Mouse (Mus musculus) heart, postnatal 0 days (tissue): ENCODE data around the gene Cggbp1. TPM values are rescaled to one million over a fixed set of nuclear protein-coding genes. Genes with fewer than 3 reads are reported as not detected.

Experiments used
- ATAC-seq: fragments of 200-750 bp; cut with Nextera tagmentation; 2 replicates; pipeline ENCODE4 v1.8.0; 2017; ENCODE audit warnings: low read depth, moderate number of reproducible peaks, moderate library complexity; ENCODE audit not compliant: insufficient read depth
- DNase-seq: peaks from one replicate; pipeline ENCODE4 v3.0.0-alpha.2; 2016; ENCODE audit warnings: low spot score
- H3K27ac ChIP-seq: fragments of 300-500 bp; sonication (generic); 2 replicates; pipeline ENCODE4 v1.5.1; 2014; ENCODE audit warnings: low read depth, mild to moderate bottlenecking
- H3K27me3 ChIP-seq: fragments of 300-500 bp; sonication (generic); 2 replicates; pipeline ENCODE4 v1.6.1; 2014; ENCODE audit warnings: low read length, mixed read lengths; ENCODE audit not compliant: control insufficient read depth, insufficient read depth
- H3K36me3 ChIP-seq: fragments of 300-500 bp; sonication (generic); replicated peaks from 2 replicates; pipeline ENCODE4 v1.6.1; 2014; ENCODE audit warnings: low read length, mixed read lengths; ENCODE audit not compliant: control insufficient read depth, insufficient read depth
- H3K4me1 ChIP-seq: fragments of 300-500 bp; sonication (generic); 2 replicates; pipeline ENCODE4 v1.6.1; 2014; ENCODE audit warnings: antibody characterized with exemption; ENCODE audit not compliant: control insufficient read depth, insufficient read depth
- H3K4me2 ChIP-seq: fragments of 300-500 bp; sonication (generic); 2 replicates; pipeline ENCODE4 v1.6.1; 2014; ENCODE audit warnings: low read depth, mild to moderate bottlenecking, low read length, moderate library complexity
- H3K4me3 ChIP-seq: fragments of 300-500 bp; sonication (generic); 2 replicates; pipeline ENCODE4 v1.5.1; 2014; ENCODE audit warnings: low read depth, low read length
- H3K9ac ChIP-seq: fragments of 300-500 bp; sonication (generic); replicated peaks from 2 replicates; pipeline ENCODE4 v1.6.1; 2014; ENCODE audit warnings: low read depth, low read length, mixed read lengths
- H3K9me3 ChIP-seq: fragments of 300-500 bp; sonication (generic); replicated peaks from 2 replicates; pipeline ENCODE4 v1.6.1; 2016; ENCODE audit warnings: low read length; ENCODE audit not compliant: control insufficient read depth
- CTCF ChIP-seq: IDR thresholded peaks from 2 replicates; pipeline ENCODE4 v1.5.1; 2016; ENCODE audit warnings: antibody characterized with exemption, control low read depth, low read depth
- EP300 ChIP-seq: IDR thresholded peaks from 2 replicates; pipeline ENCODE4 v1.6.1; 2016; ENCODE audit warnings: antibody characterized with exemption, low read depth
- WGBS: fragments of 180-500 bp; shearing (Covaris S2); extraction: QIAGEN DNeasy Blood & Tissue Kit; methylation state at CpG from one replicate; pipeline ENCODE4 v1.1.7; 2014; 5-methylcytosine and 5-hydroxymethylcytosine counted together
- polyA plus RNA-seq: library from polyadenylated mRNA; unstranded; fragments of >200 nt; fragmentation: Nextera tagmentation; extraction: Ambion mirVana; gene quantifications from 2 replicates; pipeline ENCODE4 v1.2.1, GENCODE M21; 2015
- total RNA-seq: library from RNA; depleted of rRNA; stranded (reverse); fragments of >200 nt; gene quantifications from 2 replicates; pipeline ENCODE4 v1.2.3, GENCODE M21; 2014; ENCODE audit warnings: low replicate concordance

The Cggbp1 gene
- total and polyA plus RNA-seq, 2 experiments from 2014 or later, result 29.5 to 29.6 TPM

DNA sequence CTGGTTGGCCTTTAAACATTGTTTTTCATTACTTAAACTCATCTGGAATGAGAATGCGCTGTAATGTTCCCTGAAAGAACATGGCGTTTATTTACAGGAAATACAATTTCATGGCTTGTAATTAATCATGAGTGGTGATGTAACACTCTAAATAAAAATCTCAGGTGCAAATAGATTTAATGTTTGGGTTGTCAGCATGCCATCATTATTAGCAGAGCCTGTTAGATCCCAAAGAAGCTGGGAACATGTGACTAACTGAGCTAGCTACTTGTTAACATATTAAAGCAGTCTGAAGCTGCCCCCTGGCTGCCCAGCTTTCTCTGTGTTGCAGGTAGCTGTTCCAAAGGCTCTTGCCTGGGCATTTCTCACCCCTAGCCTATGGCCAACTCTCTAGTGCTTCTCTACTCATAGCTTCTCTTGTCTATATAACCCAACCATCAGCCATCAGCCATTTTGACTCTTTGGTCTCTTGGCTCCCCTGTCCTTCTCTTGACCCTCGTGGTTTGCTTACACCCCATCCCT lies 26.9 kb downstream of the Cggbp1 start:
- Histone ChIP-seq H3K9ac (no peak overlapping the region), H3K36me3 (no peaks in the 10 kb centered on the region), H3K27ac (no peak overlapping the region), H3K4me2 (no peak overlapping the region), H3K4me1 (no peaks in the 10 kb centered on the region), H3K27me3 (no peaks in the 10 kb centered on the region), H3K9me3 (no peaks in the 10 kb centered on the region), H3K4me3 (no peak overlapping the region)
- DNase-seq, result no peak
- ATAC-seq, result no peak
- WGBS, result 86% methylated on average over 3 of the region's 3 CpGs
- TF ChIP-seq EP300 (no peak), CTCF (no peak)

DNA sequence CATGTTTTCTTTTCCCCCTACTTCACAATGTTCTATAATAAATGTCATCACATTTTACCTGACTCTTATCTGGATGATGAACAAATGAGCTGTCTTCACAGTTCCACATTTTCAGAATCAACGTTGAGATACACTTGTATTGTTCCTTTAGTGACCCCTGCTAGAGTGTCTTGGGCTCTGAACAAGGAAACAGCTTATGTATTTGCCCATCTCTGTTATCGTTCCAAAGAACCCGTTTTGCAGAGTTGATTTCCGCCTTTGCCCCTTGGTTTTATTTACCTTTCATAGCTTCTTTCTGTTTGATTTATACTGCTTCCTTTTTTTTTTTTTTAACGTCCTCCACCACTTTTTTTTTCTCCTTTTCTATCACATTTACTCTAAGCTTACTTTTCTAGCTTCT lies 27.9 kb downstream of the Cggbp1 start:
- H3K36me3 ChIP-seq, result no peaks in the 10 kb centered on the region
- H3K27me3 ChIP-seq, result no peaks in the 10 kb centered on the region
- DNase-seq (no peak), ATAC-seq (no peak)
- 0 out of 2 replicates have a peak, but pooled peaks cover 9% of the 10 kb centered on the region for H3K4me1 ChIP-seq
- no peaks in the 10 kb centered on the region for H3K9me3 ChIP-seq
- H3K4me3 ChIP-seq, result no peak overlapping the region
- no peak overlapping the region for H3K4me2 ChIP-seq
- TF ChIP-seq CTCF, result no peak
- no peak for TF ChIP-seq EP300
- H3K9ac ChIP-seq, result no peak overlapping the region
- H3K27ac ChIP-seq, result no peak overlapping the region
- WGBS, result 60% methylated on average over 5 of the region's 5 CpGs

DNA sequence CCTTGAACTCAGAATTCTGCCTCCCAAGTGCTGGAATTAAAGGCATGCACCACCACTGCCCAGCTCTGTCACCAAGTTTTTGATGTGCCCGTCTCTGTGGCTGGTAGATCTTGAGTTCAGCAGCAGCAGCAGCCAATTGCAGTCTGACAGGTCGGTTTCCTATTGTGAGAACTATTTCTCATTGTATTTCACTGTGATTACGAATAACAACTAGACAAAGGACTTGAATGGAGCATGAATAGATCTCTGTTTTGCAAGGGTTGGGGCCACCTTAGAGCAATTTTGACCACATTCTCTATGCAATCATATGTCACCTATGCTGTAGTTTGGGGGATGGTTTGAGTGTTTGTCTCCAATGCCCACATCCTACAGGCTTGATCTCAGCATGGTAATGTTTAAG lies 29.2 kb downstream of the Cggbp1 start:
- Histone ChIP-seq H3K4me2 (no peak overlapping the region), H3K36me3 (no peaks in the 10 kb centered on the region), H3K27ac (no peak overlapping the region), H3K4me1 (0 out of 2 replicates have a peak, but pooled peaks cover 9% of the 10 kb centered on the region), H3K9ac (no peak overlapping the region), H3K9me3 (no peaks in the 10 kb centered on the region), H3K27me3 (no peaks in the 10 kb centered on the region), H3K4me3 (no peak overlapping the region)
- ATAC-seq, result no peak
- WGBS, result 60% methylated on average over 3 of the region's 3 CpGs
- no peak for TF ChIP-seq EP300
- no peak for TF ChIP-seq CTCF
- DNase-seq, result no peak

DNA sequence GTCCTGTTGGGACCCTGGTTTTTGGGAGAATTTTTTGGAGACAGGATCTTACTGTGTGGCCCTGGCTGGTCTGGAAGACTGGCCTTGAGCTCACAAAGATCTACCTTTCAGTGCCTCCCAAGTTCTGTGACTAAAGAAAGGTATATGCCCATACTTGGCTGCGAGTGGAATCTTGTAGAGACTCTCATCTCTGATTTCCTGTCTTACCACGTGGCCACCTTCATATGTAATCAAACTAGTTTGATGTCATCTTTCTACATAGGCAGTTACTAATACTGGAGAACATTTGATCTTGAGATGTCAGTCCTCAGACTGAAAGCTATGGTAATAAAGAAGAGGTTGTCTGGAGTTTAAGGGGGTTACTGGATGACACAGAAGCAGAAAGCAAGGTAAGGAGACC lies 29.6 kb downstream of the Cggbp1 start:
- no peak overlapping the region for H3K9ac ChIP-seq
- H3K4me2 ChIP-seq, result no peak overlapping the region
- H3K9me3 ChIP-seq, result no peaks in the 10 kb centered on the region
- H3K27me3 ChIP-seq, result no peaks in the 10 kb centered on the region
- ATAC-seq (no peak), DNase-seq (no peak)
- TF ChIP-seq EP300, result no peak
- TF ChIP-seq CTCF, result no peak
- H3K4me3 ChIP-seq, result no peak overlapping the region
- WGBS, result 77% methylated on average over 2 of the region's 2 CpGs
- no peak overlapping the region for H3K27ac ChIP-seq
- 0 out of 2 replicates have a peak, but pooled peaks cover 9% of the 10 kb centered on the region for H3K4me1 ChIP-seq
- no peaks in the 10 kb centered on the region for H3K36me3 ChIP-seq

DNA sequence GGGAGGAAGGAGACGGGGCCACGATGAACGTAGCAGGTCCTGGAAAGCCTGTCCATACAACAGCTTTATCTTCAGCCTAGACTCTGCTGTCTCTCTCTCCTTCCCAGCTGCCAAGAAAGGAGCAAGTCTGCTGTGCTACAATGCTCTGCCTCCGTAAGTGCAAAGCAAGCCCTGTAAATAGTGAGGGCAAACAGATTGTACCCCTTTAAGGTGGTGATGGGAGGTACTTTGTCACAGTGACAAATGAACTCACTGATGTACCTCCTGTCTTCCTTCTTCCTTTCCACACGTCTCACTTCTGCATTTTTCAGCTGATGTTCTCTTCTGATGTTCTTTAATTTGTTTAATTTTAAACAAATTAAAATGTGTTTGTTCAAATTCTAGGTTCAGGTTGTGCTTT lies 32.1 kb downstream of the Cggbp1 start:
- Histone ChIP-seq H3K4me3 (no peak overlapping the region), H3K4me2 (peak overlapping the region; percentile 6; the same call in 1 of the 2 replicates), H3K9me3 (0 out of 2 replicates have a peak, but pooled peaks cover 4% of the 10 kb centered on the region), H3K36me3 (no peaks in the 10 kb centered on the region), H3K27ac (no peak overlapping the region), H3K27me3 (no peaks in the 10 kb centered on the region), H3K4me1 (0 out of 2 replicates have a peak, but pooled peaks cover 9% of the 10 kb centered on the region), H3K9ac (no peak overlapping the region)
- 29% methylated on average over 5 of the region's 5 CpGs for WGBS
- DNase-seq, result no peak
- ATAC-seq, result no peak
- TF ChIP-seq EP300, result no peak
- TF ChIP-seq CTCF, result no peak

DNA sequence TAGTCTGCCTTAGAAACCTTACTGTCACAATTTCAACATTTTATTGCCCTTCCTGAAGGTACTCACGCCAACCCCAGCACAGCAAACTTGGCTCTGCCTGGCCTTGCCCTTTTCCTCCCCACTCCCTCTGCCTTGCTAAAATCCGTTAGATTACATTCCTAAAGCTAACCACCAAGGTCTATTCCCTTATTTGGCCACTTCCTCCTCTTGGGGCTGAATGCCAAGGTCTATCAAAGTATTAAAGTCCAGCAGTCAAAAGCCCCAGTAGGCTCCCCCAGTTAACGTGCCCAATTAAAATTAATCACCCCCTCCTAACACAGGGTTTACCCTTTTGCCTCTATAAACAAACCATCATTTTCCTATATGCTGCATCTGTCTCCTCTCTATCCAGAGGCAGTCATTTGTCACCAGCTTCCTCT lies 32.6 kb downstream of the Cggbp1 start:
- no peaks in the 10 kb centered on the region for H3K27me3 ChIP-seq
- H3K4me3 ChIP-seq, result no peak overlapping the region
- H3K36me3 ChIP-seq, result no peaks in the 10 kb centered on the region
- ATAC-seq (peak; percentile 53), DNase-seq (peak; percentile 26)
- no peak overlapping the region for H3K9ac ChIP-seq
- 6% methylated on average over 3 of the region's 3 CpGs for WGBS
- H3K4me2 ChIP-seq, result 0 out of 2 replicates have a peak overlapping the region, but pooled peaks have one; percentile 6
- H3K27ac ChIP-seq, result no peak overlapping the region
- H3K4me1 ChIP-seq, result 0 out of 2 replicates have a peak, but pooled peaks cover 9% of the 10 kb centered on the region
- TF ChIP-seq CTCF (no peak), EP300 (no peak)
- 0 out of 2 replicates have a peak, but pooled peaks cover 8% of the 10 kb centered on the region for H3K9me3 ChIP-seq
